Mouse (Mus musculus) spleen, adult 2 months (tissue): ENCODE data around the gene Grin2b. TPM values are rescaled to one million over a fixed set of nuclear protein-coding genes. Genes with fewer than 3 reads are reported as not detected.

Experiments
- DNase-seq, 2 experiments: peaks; one replicate each; pipeline versions ENCODE4 v3.0.0 to v3.0.0-alpha.2; 2012 to 2021; ENCODE audit warnings: low spot score in 2 of 2, low read depth in 1 of 2
- H3K27ac ChIP-seq: fragments of 200-500 bp; 2 replicates; pipeline ENCODE4 v1.5.1; 2012; ENCODE audit warnings: low read length, inconsistent platforms; ENCODE audit not compliant: insufficient read depth
- H3K27me3 ChIP-seq: fragments of 200-500 bp; 2 replicates; pipeline ENCODE4 v1.6.1; 2012; ENCODE audit warnings: mild to moderate bottlenecking, moderate library complexity, low read length, inconsistent platforms; ENCODE audit not compliant: control insufficient read depth, insufficient read depth
- H3K36me3 ChIP-seq: fragments of 200-500 bp; 2 replicates; pipeline ENCODE4 v1.6.1; 2012; ENCODE audit warnings: mild to moderate bottlenecking, low read length, inconsistent platforms; ENCODE audit not compliant: control insufficient read depth, insufficient read depth
- H3K4me1 ChIP-seq: fragments of 200-500 bp; 2 replicates; pipeline ENCODE4 v1.6.1; 2011; ENCODE audit warnings: inconsistent platforms; ENCODE audit not compliant: control insufficient read depth, insufficient read depth, insufficient read length
- H3K4me3 ChIP-seq: fragments of 200-500 bp; 2 replicates; pipeline ENCODE4 v1.5.1; 2011; ENCODE audit warnings: mild to moderate bottlenecking, inconsistent platforms; ENCODE audit not compliant: insufficient read depth, insufficient read length; ENCODE audit errors: extremely low read depth
- CTCF ChIP-seq: fragments of 200-500 bp; IDR thresholded peaks from 2 replicates; pipeline ENCODE4 v1.5.1; 2011; ENCODE audit warnings: mild to moderate bottlenecking, inconsistent platforms; ENCODE audit not compliant: insufficient read depth, insufficient read length, insufficient replicate concordance; ENCODE audit errors: extremely low read depth
- POLR2A ChIP-seq: fragments of 200-500 bp; IDR thresholded peaks from 2 replicates; pipeline ENCODE4 v1.6.1; 2011; ENCODE audit warnings: low read depth, low read length, inconsistent platforms
- WGBS: fragments of 180-500 bp; shearing (Covaris S2); methylation state at CpG from one replicate; pipeline ENCODE4 v1.1.7; 2018; 5-methylcytosine and 5-hydroxymethylcytosine counted together
- polyA plus RNA-seq: library from polyadenylated mRNA; depleted of rRNA; stranded (reverse); fragments of >200 nt; gene quantifications from 2 replicates; pipeline ENCODE4 v1.2.3, GENCODE M21; 2012

Grin2b gene
- polyA plus RNA-seq, 1 experiment, result 0.01 TPM

DNA sequence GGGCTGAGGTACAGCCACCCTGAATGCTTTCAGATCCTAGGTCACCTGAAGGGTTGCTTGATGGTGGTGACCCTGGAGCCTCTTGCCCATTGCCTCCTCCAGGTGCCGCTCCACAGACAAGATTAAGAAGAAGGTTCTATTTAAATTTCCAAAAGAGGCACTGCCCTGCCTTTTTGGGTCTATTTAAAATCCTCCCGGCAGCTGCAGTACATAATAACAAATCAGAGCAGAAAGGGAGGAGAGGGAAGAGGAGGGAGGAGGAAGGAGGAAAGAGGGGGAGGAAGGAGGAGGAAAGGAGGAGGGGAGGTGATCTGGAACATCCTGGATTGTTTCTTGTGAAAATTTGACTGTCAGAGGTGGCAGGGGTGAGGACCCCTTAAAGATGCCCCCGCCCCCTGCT, 197.2 kb downstream of the Grin2b start:
- no peak overlapping the region for H3K4me3 ChIP-seq
- H3K4me1 ChIP-seq, result no peaks in the 10 kb centered on the region
- no peaks in the 10 kb centered on the region for H3K27me3 ChIP-seq
- DNase-seq, result no peak
- no peak for TF ChIP-seq POLR2A
- TF ChIP-seq CTCF, result no peak
- WGBS, result 67% methylated on average over 3 of the region's 3 CpGs
- no peaks in the 10 kb centered on the region for H3K36me3 ChIP-seq
- no peak overlapping the region for H3K27ac ChIP-seq

GRCm38 (mm10) chr6:135972481-135972880, 200.8 kb downstream of the Grin2b start:
- TF ChIP-seq CTCF (no peak), POLR2A (no peak)
- Histone ChIP-seq H3K27me3 (no peaks in the 10 kb centered on the region), H3K4me3 (no peak overlapping the region), H3K4me1 (no peaks in the 10 kb centered on the region), H3K36me3 (no peaks in the 10 kb centered on the region), H3K27ac (no peak overlapping the region)
- WGBS, result 72% methylated on average over 9 of the region's 9 CpGs
- no peak for DNase-seq

- H3K4me3 ChIP-seq, result no peak overlapping the region
- H3K4me1 ChIP-seq, result no peaks in the 10 kb centered on the region
- H3K27me3 ChIP-seq, result no peaks in the 10 kb centered on the region
- H3K36me3 ChIP-seq, result no peaks in the 10 kb centered on the region
- DNase-seq, result no peak
- H3K27ac ChIP-seq, result no peak overlapping the region
- WGBS, result 85% methylated on average over 4 of the region's 4 CpGs
- no peak for TF ChIP-seq POLR2A
- no peak for TF ChIP-seq CTCF
Observed at GRCm38 (mm10) chr6:135971481-135971880, 201.8 kb downstream of the Grin2b start.

DNA sequence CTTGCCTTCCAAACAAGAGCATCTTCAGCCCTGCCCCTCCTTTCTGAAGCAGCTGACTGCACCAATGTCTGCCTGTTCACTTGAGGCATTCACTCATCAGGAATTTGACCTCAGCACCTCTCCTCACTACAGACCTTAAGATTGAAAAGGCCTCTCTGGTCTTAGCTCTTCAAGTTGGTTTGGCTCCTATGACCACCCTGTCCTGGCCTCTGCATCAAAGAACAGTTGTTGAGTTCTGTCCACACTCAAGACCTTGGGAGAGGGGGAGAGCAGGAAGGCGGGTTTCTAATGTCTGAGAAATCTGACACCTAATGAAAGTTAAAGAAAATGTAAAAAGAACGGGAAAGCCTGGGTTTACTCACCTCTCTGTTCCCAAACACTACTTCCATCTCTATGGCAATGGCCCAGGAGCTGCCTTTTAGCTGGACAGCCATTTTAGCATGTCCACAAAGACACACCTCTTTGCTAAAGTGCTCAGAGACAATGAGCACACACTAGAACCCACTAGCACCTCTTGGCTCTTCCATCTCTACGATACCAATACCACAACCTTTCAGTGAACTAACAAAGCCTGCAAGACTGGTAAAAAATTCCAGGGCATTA, 202.5 kb downstream of the Grin2b start:
- Histone ChIP-seq H3K27me3 (no peaks in the 10 kb centered on the region), H3K27ac (no peak overlapping the region), H3K36me3 (no peaks in the 10 kb centered on the region), H3K4me3 (no peak overlapping the region), H3K4me1 (no peaks in the 10 kb centered on the region)
- whole genome bisulfite sequencing, result 67% methylated on average over 3 of the region's 3 CpGs
- no peak for TF ChIP-seq POLR2A
- TF ChIP-seq CTCF, result no peak
- no peak for DNase-seq

DNA sequence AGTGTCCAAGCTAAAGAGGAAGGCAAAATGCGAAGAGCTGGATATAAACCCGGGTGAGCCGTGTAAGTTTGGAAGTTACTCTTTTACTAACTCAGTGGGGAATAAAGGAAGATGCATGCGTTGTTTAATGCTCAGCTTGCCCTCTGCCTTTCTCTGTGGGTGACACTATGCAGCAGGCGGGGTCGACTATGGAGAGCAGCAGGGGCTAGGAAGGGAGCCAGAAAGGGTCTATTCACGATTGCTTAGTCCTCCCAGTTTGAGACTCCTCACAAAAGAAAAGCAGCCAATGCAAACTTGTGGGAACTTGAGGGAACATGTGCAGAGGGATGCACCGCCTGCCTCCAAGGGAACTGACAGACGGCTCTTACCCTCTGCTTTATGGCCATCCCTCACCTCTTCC, 211.5 kb downstream of the Grin2b start:
- WGBS, result 67% methylated on average over 9 of the region's 9 CpGs
- Histone ChIP-seq H3K4me1 (no peaks in the 10 kb centered on the region), H3K4me3 (no peak overlapping the region), H3K27ac (no peak overlapping the region), H3K36me3 (no peaks in the 10 kb centered on the region), H3K27me3 (no peaks in the 10 kb centered on the region)
- TF ChIP-seq CTCF (no peak), POLR2A (no peak)
- DNase-seq, result no peak

DNA sequence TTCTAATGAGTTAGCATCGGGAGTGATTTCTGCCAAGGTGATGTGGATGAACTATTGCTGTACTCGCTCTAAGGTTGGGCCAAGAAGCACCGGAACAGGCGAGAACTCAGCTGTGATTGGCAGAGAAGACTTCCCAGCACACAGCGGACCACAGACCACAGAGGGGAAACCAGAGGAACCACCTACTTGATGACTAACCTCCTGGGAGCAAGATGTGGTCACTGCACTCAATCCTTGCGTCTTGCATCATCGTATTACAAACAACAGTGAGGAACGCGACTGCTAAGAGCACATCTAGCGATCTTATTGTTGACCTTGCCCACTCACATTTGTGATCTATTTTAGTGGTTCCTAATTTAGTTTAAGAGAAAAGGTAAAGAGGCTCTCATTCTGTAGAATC, 213.7 kb downstream of the Grin2b start:
- 9% methylated on average over 10 of the region's 10 CpGs for WGBS
- TF ChIP-seq POLR2A (no peak), CTCF (no peak)
- H3K4me1 ChIP-seq, result no peaks in the 10 kb centered on the region
- no peak overlapping the region for H3K4me3 ChIP-seq
- H3K27ac ChIP-seq, result no peak overlapping the region
- H3K27me3 ChIP-seq, result no peaks in the 10 kb centered on the region
- H3K36me3 ChIP-seq, result no peaks in the 10 kb centered on the region
- no peak for DNase-seq

DNA sequence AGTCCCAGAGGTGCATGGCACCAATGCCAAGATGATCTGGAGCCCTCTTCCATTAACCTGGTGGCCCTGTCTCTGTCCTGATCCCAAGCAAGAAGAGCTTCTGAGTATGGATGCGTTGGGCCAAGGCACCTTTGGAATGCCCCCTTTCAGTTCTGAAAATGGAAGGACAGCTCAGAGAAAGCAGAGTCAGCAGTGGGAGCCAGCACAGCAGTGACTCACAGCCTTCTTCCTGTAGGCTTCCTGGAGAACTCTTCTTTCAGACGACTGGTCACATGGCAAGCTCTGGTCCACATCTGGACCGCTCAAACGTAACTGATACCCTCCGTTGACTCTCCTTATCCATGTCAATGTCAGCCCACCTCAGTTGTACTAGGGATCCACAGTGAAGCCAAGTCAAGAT, 221.6 kb downstream of the Grin2b start:
- 58% methylated on average over 5 of the region's 5 CpGs for WGBS
- no peaks in the 10 kb centered on the region for H3K4me1 ChIP-seq
- TF ChIP-seq POLR2A (no peak), CTCF (no peak)

More for the DNA sequence above, 221.6 kb downstream of the Grin2b start:
- no peak overlapping the region for H3K4me3 ChIP-seq
- H3K27ac ChIP-seq, result no peak overlapping the region
- no peak for DNase-seq
- no peaks in the 10 kb centered on the region for H3K27me3 ChIP-seq
- no peaks in the 10 kb centered on the region for H3K36me3 ChIP-seq
